Mouse (Mus musculus) embryonic fibroblast, embryonic 13.5 days (primary cell): Measurements from ENCODE around the gene Med31.

Experiments
- CTCF ChIP-seq: IDR thresholded peaks from 2 replicates; pipeline ENCODE4 v1.5.1; 2011; ENCODE audit warnings: mild to moderate bottlenecking, control low read depth, low read length, moderate library complexity, borderline replicate concordance; ENCODE audit not compliant: insufficient read depth
- POLR2A ChIP-seq: IDR thresholded peaks from 2 replicates; pipeline ENCODE4 v1.6.1; 2011; ENCODE audit warnings: low read depth, mild to moderate bottlenecking, control low read depth, low read length, moderate library complexity

DNA sequence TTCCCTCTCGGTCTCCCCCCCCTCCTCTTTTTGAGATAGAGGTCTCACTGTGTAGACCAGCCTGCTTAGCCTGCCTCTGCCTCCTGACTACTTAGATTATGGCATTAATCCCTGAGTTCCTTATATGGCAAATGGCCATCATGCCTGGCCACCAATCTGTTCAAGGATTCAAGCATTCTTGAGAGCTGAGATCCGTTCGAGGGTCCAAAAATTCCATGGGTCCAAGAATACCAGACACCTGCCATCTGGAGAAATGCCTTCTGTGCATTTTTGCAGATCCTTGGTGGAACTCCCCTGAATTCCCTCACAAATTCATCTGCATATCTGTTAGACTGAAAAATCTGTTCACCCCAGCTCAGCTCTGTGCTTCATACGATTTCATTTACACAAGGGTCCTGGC is 8.0 kb upstream of the Med31 start:
- TF ChIP-seq POLR2A: no peak
- TF ChIP-seq CTCF: no peak
